Mouse (Mus musculus) neural tube, embryonic 11.5 days (tissue): ENCODE results near the gene Acot7. TPM values are rescaled to one million over a fixed set of nuclear protein-coding genes. Genes with fewer than 3 reads are reported as not detected.

Source experiments
- ATAC-seq: fragments of 200-750 bp; cut with Nextera tagmentation; 2 replicates; pipeline ENCODE4 v1.8.0; 2017; ENCODE audit warnings: moderate number of reproducible peaks, mild to moderate bottlenecking, moderate TSS enrichment, moderate library complexity; ENCODE audit not compliant: insufficient read depth, low FRiP score, low TSS enrichment
- DNase-seq: peaks from one replicate; pipeline ENCODE4 v3.0.0-alpha.2; 2015; ENCODE audit warnings: low spot score
- H3K27ac ChIP-seq: fragments of 300-500 bp; sonication (generic); 2 replicates; pipeline ENCODE4 v1.5.1; 2014; ENCODE audit warnings: low read depth, mild to moderate bottlenecking, low read length
- H3K27me3 ChIP-seq: fragments of 300-500 bp; sonication (generic); 2 replicates; pipeline ENCODE4 v1.6.1; 2014; ENCODE audit warnings: mild to moderate bottlenecking, low read length, mixed read lengths; ENCODE audit not compliant: control insufficient read depth, insufficient read depth
- H3K36me3 ChIP-seq: fragments of 300-500 bp; sonication (generic); 2 replicates; pipeline ENCODE4 v1.6.1; 2014; ENCODE audit warnings: mild to moderate bottlenecking, low read length, moderate library complexity, mixed read lengths; ENCODE audit not compliant: control insufficient read depth, insufficient read depth
- H3K4me1 ChIP-seq: fragments of 300-500 bp; sonication (generic); 2 replicates; pipeline ENCODE4 v1.6.1; 2014; ENCODE audit warnings: low read length, mixed read lengths; ENCODE audit not compliant: control insufficient read depth, insufficient read depth
- H3K4me2 ChIP-seq: fragments of 300-500 bp; sonication (generic); 2 replicates; pipeline ENCODE4 v1.6.1; 2014; ENCODE audit warnings: low read depth, mild to moderate bottlenecking, moderate library complexity
- H3K4me3 ChIP-seq: fragments of 300-500 bp; sonication (generic); 2 replicates; pipeline ENCODE4 v1.5.1; 2014; ENCODE audit warnings: low read depth, low read length
- H3K9ac ChIP-seq: fragments of 300-500 bp; sonication (generic); 2 replicates; pipeline ENCODE4 v1.6.1; 2014; ENCODE audit warnings: mild to moderate bottlenecking, low read length
- H3K9me3 ChIP-seq: fragments of 300-500 bp; sonication (generic); 2 replicates; pipeline ENCODE4 v1.6.1; 2016; ENCODE audit warnings: low read length; ENCODE audit not compliant: control insufficient read depth
- WGBS: fragments of 180-500 bp; shearing (Covaris S2); extraction: QIAGEN DNeasy Blood & Tissue Kit; methylation state at CpG from one replicate; pipeline ENCODE4 v1.1.7; 2014; 5-methylcytosine and 5-hydroxymethylcytosine counted together
- polyA plus RNA-seq: library from polyadenylated mRNA; unstranded; fragments of >200 nt; fragmentation: Nextera tagmentation; extraction: Ambion mirVana; gene quantifications from 2 replicates; pipeline ENCODE4 v1.2.1, GENCODE M21; 2014

Gene Acot7
- polyA plus RNA-seq, 1 experiment from 2014 or later: 173 TPM

GRCm38 (mm10) chr4:152135363-152135762 is 42.6 kb upstream of the Acot7 start:
- Histone ChIP-seq H3K4me1 (peaks cover 4% of the 10 kb centered on the region), H3K9ac (no peak overlapping the region), H3K36me3 (no peaks in the 10 kb centered on the region), H3K4me3 (no peak overlapping the region), H3K9me3 (no peaks in the 10 kb centered on the region), H3K4me2 (no peak overlapping the region), H3K27me3 (peaks cover 50% of the 10 kb centered on the region), H3K27ac (no peak overlapping the region)
- DNase-seq: no peak
- ATAC-seq: no peak
- 82% methylated on average over 12 of the region's 12 CpGs for WGBS

DNA sequence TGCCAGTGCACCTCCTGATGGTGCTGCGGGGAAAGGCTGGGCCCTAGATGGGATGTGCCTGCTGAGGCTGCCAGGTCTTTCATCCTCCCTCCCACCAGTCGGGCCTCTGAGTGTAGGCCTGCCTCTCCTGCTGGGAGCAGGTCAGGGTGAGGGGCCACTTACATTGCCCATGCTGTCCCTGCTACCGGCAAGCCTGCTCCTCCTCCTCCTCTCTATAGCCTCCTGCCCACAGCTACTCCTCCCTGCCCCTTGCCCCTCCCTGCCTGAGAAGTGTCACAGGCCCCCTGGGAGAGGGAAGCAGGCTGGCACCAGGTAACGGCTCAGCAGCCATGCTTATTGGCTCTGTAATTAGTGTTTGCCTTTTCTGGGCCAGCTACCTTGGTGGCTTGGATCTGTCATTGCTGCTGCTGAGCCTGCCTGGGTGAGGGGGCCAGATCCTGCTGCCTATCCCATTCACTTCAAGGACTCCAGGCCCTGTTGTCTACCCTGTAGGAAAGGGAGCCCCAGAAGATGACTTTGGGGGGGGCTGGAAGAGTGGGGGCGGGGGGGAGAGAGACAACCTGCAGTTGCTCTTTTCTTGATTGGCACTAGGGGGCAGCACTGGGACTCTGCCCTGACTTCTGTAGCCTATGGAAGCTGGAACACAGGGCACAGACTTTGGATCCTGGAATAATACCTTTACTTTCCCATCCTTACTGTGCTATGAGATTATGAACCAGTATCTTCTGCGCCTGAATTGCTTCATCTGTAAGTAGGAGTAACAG is 41.6 kb upstream of the Acot7 start:
- 35% methylated on average over 6 of the region's 6 CpGs for WGBS
- no peak for ATAC-seq
- no peaks in the 10 kb centered on the region; the same call in 1 of the 2 replicates for H3K4me1 ChIP-seq
- DNase-seq: no peak
- H3K36me3 ChIP-seq: no peaks in the 10 kb centered on the region
- peaks cover 40% of the 10 kb centered on the region for H3K27me3 ChIP-seq
- no peaks in the 10 kb centered on the region for H3K9me3 ChIP-seq
- H3K27ac ChIP-seq: no peak overlapping the region
- H3K4me2 ChIP-seq: no peak overlapping the region
- H3K9ac ChIP-seq: no peak overlapping the region
- H3K4me3 ChIP-seq: no peak overlapping the region

DNA sequence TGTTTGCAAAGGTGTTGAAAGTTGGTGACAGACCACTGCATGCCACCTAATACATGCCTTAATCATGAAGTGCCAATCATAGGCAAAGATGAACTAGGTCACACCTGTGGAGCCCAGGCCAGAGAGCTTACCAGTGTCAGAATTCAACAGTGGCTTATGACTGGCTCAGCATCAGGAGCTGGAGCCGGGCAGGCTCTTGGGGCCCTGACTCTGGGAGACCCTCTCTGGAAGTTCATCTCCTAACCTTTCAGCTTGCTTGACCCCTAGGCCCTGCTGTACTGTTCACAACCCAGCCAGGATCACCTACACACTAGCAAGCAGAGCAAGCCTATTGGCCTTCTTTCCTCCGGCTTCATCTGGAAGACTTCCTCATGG is 41.1 kb upstream of the Acot7 start:
- H3K4me3 ChIP-seq: no peak overlapping the region
- no peak overlapping the region for H3K27ac ChIP-seq
- no peak overlapping the region for H3K4me2 ChIP-seq
- DNase-seq (no peak), ATAC-seq (no peak)
- no peak overlapping the region for H3K9ac ChIP-seq
- no peaks in the 10 kb centered on the region for H3K4me1 ChIP-seq
- WGBS: 78% methylated on average over 2 of the region's 2 CpGs
- H3K36me3 ChIP-seq: no peaks in the 10 kb centered on the region
- H3K27me3 ChIP-seq: peaks cover 38% of the 10 kb centered on the region
- no peaks in the 10 kb centered on the region for H3K9me3 ChIP-seq

GRCm38 (mm10) chr4:152138497-152139260 is 39.3 kb upstream of the Acot7 start:
- peak; percentile 87 for DNase-seq
- Histone ChIP-seq H3K9me3 (no peaks in the 10 kb centered on the region), H3K9ac (no peak overlapping the region), H3K36me3 (no peaks in the 10 kb centered on the region), H3K4me2 (peak overlapping the region; percentile 54), H3K27ac (no peak overlapping the region), H3K27me3 (peaks cover 21% of the 10 kb centered on the region), H3K4me1 (no peaks in the 10 kb centered on the region), H3K4me3 (peak overlapping the region; percentile 31)
- ATAC-seq: peak; percentile 77
- 2% methylated on average over 49 of the region's 51 CpGs for WGBS

- Histone ChIP-seq H3K9me3 (no peaks in the 10 kb centered on the region), H3K27me3 (peaks cover 12% of the 10 kb centered on the region), H3K4me1 (no peaks in the 10 kb centered on the region), H3K36me3 (no peaks in the 10 kb centered on the region), H3K27ac (no peak overlapping the region), H3K4me2 (no peak overlapping the region), H3K4me3 (no peak overlapping the region), H3K9ac (no peak overlapping the region)
- ATAC-seq (no peak), DNase-seq (peak; percentile 43)
- WGBS: 28% methylated on average over 6 of the region's 6 CpGs
These were observed 37.5 kb upstream of the Acot7 start for GRCm38 (mm10) chr4:152140441-152140840.

- 74% methylated on average over 8 of the region's 8 CpGs for WGBS
- Histone ChIP-seq H3K9ac (no peak overlapping the region), H3K9me3 (no peaks in the 10 kb centered on the region), H3K4me1 (no peaks in the 10 kb centered on the region), H3K4me3 (no peak overlapping the region), H3K4me2 (no peak overlapping the region), H3K36me3 (no peaks in the 10 kb centered on the region), H3K27me3 (peaks cover 14% of the 10 kb centered on the region), H3K27ac (no peak overlapping the region)
- ATAC-seq (no peak), DNase-seq (no peak)
These were observed 36.3 kb upstream of the Acot7 start for GRCm38 (mm10) chr4:152141521-152142135.

DNA sequence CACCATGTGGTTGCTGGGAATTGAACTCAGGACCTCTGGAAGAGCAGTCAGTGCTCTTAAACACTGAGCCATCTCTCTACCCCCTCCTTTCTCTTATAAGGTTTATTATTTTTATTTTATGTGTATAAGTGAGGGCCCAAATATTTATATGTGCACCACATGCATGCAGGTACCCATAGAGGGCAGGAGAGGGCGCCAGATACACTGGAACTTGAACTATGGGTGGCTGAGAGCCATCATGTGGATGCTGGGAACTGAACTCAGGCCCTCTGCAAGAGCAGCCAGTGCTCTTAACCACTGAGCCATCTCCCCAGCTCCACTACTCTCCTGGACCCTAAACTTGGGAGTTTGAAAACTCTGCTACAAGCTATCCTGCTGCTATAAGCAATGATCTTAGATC is 34.3 kb upstream of the Acot7 start:
- Histone ChIP-seq H3K4me1 (no peaks in the 10 kb centered on the region), H3K9me3 (no peaks in the 10 kb centered on the region), H3K27ac (no peak overlapping the region), H3K9ac (no peak overlapping the region), H3K27me3 (peaks cover 13% of the 10 kb centered on the region), H3K36me3 (no peaks in the 10 kb centered on the region), H3K4me3 (no peak overlapping the region), H3K4me2 (no peak overlapping the region)
- DNase-seq: no peak
- no peak for ATAC-seq
- 30% methylated on average over 1 of the region's 1 CpGs for WGBS

DNA sequence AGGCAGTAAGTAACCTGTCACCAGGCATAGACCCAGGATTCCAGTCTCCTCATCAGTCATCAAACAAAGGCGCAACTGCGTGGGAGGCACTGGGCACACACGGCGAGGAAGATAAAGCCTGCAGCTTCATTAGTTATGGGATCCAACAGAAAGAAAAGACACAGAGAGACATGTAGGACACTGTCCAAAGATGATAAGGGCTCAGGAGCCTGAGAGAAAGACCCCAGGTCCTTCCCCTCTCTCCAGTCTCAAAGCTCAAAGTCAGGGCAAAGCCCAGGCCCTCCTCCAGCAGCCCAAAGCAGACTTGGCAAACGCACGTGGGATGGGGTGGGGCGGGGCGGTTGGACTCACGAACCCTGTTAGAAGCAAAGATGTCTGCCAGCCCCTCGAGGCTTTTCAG is 32.5 kb upstream of the Acot7 start:
- Histone ChIP-seq H3K4me3 (no peak overlapping the region), H3K27ac (no peak overlapping the region), H3K36me3 (no peaks in the 10 kb centered on the region), H3K4me1 (no peaks in the 10 kb centered on the region), H3K27me3 (peaks cover 11% of the 10 kb centered on the region), H3K9me3 (no peaks in the 10 kb centered on the region), H3K9ac (no peak overlapping the region), H3K4me2 (no peak overlapping the region)
- ATAC-seq: no peak
- DNase-seq: no peak
- WGBS: 62% methylated on average over 10 of the region's 10 CpGs
